Mouse (Mus musculus) ES-E14 (cell line): ENCODE measurements at regions not wholly inside any gene's neighbourhood (a gene's known extent, or its start where the extent isn't known, plus 50 kb on each side); places are given as distances from the start of the nearest gene placed in this dataset.

Source experiments
- DNase-seq: peaks from one replicate; pipeline ENCODE4 v3.0.0-alpha.2; 2013; ENCODE audit warnings: low read depth, low spot score
- H3K27ac ChIP-seq: 2 replicates; pipeline ENCODE4 v1.5.1; 2012; ENCODE audit warnings: low read depth, mild to moderate bottlenecking, low read length, moderate library complexity, mixed read lengths; ENCODE audit not compliant: poor library complexity, insufficient read depth, severe bottlenecking
- H3K36me3 ChIP-seq: 2 replicates; pipeline ENCODE4 v1.6.1; 2012; ENCODE audit warnings: mild to moderate bottlenecking, low read length, moderate library complexity, mixed read lengths; ENCODE audit not compliant: control insufficient read depth, poor library complexity, insufficient read depth, severe bottlenecking
- H3K4me1 ChIP-seq, 2 experiments: fragments of 150-350 bp in 1 of 2; sonication (generic) in 1 of 2; 2 replicates each; pipeline ENCODE4 v1.6.1; 2012; ENCODE audit warnings: low read length in 2 of 2, mild to moderate bottlenecking in 1 of 2, mixed read lengths in 1 of 2; ENCODE audit not compliant: control insufficient read depth in 2 of 2, insufficient read depth in 2 of 2, poor library complexity in 1 of 2
- H3K4me3 ChIP-seq, 2 experiments: fragments of 150-350 bp in 1 of 2; sonication (generic) in 1 of 2; 2 replicates each; pipeline ENCODE4 v1.5.1; 2012; ENCODE audit warnings: low read length in 2 of 2, low read depth in 1 of 2, mild to moderate bottlenecking in 1 of 2, mixed read lengths in 1 of 2; ENCODE audit not compliant: insufficient read depth in 1 of 2, poor library complexity in 1 of 2, severe bottlenecking in 1 of 2
- H3K9ac ChIP-seq: 2 replicates; pipeline ENCODE4 v1.6.1; 2012; ENCODE audit warnings: low read depth, mild to moderate bottlenecking, low read length, mixed read lengths; ENCODE audit not compliant: poor library complexity, insufficient read depth, severe bottlenecking
- H3K9me3 ChIP-seq: fragments of 150-350 bp; sonication (generic); 2 replicates; pipeline ENCODE4 v1.6.1; 2012; ENCODE audit warnings: low read depth, mild to moderate bottlenecking, low read length; ENCODE audit not compliant: control insufficient read depth, insufficient read depth
- CHD2 ChIP-seq: IDR thresholded peaks from 2 replicates; pipeline ENCODE4 v1.6.1; 2014; ENCODE audit warnings: mild to moderate bottlenecking, low read depth, low read length, inconsistent platforms
- HCFC1 ChIP-seq: IDR thresholded peaks from 2 replicates; pipeline ENCODE4 v1.6.1; 2012; ENCODE audit warnings: low read length, inconsistent platforms, borderline replicate concordance; ENCODE audit not compliant: insufficient read depth
- MAFK ChIP-seq: IDR thresholded peaks from 2 replicates; pipeline ENCODE4 v1.6.1; 2014; ENCODE audit warnings: mild to moderate bottlenecking, low read depth, low read length, inconsistent platforms; ENCODE audit not compliant: insufficient read depth
- ZC3H11A ChIP-seq: IDR thresholded peaks from 2 replicates; pipeline ENCODE4 v1.6.1; 2012; ENCODE audit warnings: low read depth, mild to moderate bottlenecking, inconsistent platforms, low read length, borderline replicate concordance
- ZNF384 ChIP-seq: IDR thresholded peaks from 2 replicates; pipeline ENCODE4 v1.6.1; 2012; ENCODE audit warnings: low read depth, low read length, inconsistent platforms
- in situ Hi-C, 2 experiments: fragments of 600-800 bp; cut with MboI; formaldehyde crosslinking; loops; one replicate each; pipeline ENCODE4 v1.15.1; 2025; ENCODE audit warnings: low sequenced_read_pairs in 2 of 2, inconsistent platforms in 1 of 2; ENCODE audit not compliant: unreplicated experiment in 2 of 2

DNA sequence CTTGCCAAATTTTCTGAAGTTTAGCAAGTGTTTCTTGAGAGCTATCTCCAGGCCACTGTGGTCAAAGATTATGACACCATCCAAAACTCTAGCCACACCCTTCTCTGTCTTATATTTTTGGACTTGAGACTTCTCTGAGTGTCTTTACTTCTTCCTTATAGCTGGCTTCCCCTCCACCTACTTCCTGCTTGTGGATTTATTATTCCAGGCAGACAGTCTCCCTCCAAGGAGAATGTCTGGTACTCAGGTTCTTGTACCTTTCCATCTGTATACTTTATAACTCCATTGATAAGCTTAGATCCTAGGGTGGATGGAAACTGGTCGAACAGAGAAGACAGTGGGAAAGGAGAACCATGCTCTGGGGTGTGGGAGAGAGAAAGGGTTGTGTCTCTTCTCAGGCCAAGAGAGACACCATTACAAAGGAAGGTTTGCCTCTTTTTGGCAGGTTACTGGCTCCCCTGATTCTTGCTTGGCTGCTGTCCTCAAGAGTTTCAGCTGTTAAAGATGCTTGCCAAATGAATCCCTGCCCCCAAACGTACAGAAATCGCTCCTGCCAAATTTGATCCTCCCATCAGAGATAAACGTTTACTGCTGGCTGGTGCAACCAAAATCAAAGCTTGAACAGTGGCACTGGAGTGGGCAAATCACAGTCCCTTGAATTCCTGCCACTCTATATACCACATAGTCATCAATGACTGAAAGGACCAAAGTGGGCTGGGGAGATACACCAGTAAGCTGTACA lies 125.5 kb downstream of the Rps24 start:
- TF ChIP-seq HCFC1 (no peak), MAFK (no peak)
- no peak overlapping the region for H3K27ac ChIP-seq
- no peak for DNase-seq
- H3K9ac ChIP-seq = no peak overlapping the region
- in situ Hi-C loops = no loop called here
- H3K36me3 ChIP-seq = no peaks in the 10 kb centered on the region
- no peaks in the 10 kb centered on the region for H3K4me1 ChIP-seq
- no peak overlapping the region for H3K4me3 ChIP-seq
- H3K9me3 ChIP-seq = no peaks in the 10 kb centered on the region

DNA sequence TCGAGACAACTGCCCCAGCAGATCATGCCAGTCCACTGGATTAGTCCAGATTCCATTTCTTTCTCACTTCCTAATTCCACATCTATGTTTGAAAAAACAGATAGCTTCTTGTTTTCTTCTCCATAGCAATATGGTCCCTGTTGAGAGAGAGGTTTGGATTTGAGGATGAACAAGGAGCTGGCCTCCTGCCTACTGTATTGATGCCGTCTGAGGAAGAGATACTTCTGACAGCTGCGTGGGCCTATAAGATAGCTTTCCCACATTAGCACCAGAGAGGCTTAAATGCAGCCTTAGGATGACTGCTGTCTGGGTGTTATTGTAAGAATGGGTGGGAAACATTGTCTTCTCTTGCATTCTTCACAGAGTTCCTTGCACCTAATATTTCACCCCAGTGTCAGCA lies 128.9 kb downstream of the Rps24 start:
- in situ Hi-C loops = no loop called here
- no peak for TF ChIP-seq ZC3H11A
- TF ChIP-seq CHD2 = no peak
- TF ChIP-seq MAFK = no peak
- no peak for TF ChIP-seq HCFC1
- TF ChIP-seq ZNF384 = no peak
- Histone ChIP-seq H3K4me3 (no peak overlapping the region), H3K4me1 (no peaks in the 10 kb centered on the region), H3K36me3 (no peaks in the 10 kb centered on the region), H3K9me3 (no peaks in the 10 kb centered on the region), H3K27ac (no peak overlapping the region), H3K9ac (no peak overlapping the region)
- DNase-seq = no peak

DNA sequence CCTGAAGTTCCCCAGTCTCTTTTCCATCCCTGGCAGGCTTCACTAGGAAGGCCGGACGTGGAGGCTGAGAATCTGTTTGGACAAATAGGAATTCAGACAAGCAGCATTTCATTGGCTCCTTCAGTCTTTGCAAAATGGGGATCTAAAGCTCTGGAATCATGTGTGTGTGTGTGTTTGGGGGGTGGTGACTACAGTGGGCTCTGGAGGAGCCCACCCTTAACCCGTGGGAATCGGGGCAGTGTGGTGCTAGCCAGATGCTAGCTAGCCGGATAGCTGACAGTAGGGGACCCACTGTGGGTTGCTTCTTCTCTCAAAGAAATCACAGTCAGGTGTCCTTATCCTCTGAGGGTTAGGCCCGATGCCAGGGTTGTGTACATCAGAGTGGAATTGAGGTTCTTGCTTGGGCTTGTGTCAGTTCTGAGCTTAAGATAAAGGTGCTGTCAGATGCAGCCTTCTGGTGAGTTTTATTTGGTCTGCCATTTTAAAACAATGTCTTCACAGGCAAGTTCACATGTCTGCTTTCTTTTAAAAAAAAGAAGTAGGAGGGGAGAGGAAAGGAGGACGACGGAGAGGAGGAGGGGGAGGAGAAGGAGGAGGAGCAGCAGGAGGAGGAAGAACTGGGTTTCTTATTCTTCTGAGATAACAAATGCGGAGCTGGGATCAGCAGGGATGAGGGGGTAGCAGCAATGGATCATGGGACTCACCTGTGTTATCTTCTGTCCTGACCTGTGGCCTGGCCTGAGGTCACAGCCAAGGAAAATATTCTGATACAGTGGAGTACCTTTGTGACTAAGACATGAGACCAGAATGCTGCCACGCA lies 129.6 kb downstream of the Rps24 start:
- Histone ChIP-seq H3K9ac (no peak overlapping the region), H3K4me1 (no peaks in the 10 kb centered on the region), H3K36me3 (no peaks in the 10 kb centered on the region), H3K27ac (no peak overlapping the region), H3K4me3 (no peak overlapping the region), H3K9me3 (no peaks in the 10 kb centered on the region)
- no peak for TF ChIP-seq ZC3H11A
- TF ChIP-seq CHD2 = no peak
- no peak for TF ChIP-seq MAFK
- no peak for TF ChIP-seq ZNF384
- TF ChIP-seq HCFC1 = no peak
- in situ Hi-C loops = no loop called here
- DNase-seq = no peak

DNA sequence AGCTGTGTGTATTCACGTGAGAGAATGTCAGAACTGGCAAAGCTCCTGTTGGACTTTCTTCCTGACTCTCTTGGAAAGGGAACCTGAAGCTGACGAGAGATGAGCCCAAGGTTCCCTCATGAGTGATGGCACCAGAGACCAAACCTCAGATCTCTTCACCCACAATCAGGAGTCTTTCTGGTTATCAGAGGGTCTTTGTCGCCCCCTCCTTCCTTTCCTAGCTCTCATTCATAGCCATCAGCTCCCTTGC lies 130.1 kb downstream of the Rps24 start:
- no peak overlapping the region for H3K4me3 ChIP-seq
- no peaks in the 10 kb centered on the region for H3K36me3 ChIP-seq
- no peak overlapping the region for H3K27ac ChIP-seq
- in situ Hi-C loops = no loop called here
- H3K9me3 ChIP-seq = no peaks in the 10 kb centered on the region
- no peak for TF ChIP-seq MAFK
- DNase-seq = no peak
- H3K4me1 ChIP-seq = no peaks in the 10 kb centered on the region
- H3K9ac ChIP-seq = no peak overlapping the region

DNA sequence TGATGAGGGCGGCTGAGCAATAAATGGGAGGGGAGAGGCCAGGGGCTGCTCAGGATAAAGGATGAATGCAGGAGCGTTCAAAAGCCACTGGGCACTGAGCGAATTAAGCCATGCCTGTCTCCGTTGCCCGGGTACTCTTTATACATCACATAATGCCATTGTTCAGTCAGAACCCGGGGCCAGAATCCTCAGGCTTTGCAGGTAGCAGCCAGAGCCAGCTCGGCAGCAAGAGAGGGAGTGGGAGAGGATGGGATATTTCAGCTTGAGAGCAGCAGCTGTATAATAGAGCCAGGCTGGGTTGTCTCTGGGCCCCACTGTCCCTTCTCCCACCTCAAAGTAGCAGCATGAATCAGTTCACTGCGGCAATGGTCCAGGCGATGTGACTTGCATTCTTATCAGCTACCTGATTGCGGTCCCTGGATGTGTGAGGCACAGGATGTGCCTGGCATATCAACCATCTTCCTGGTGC lies 130.5 kb downstream of the Rps24 start:
- Histone ChIP-seq H3K9ac (no peak overlapping the region), H3K27ac (no peak overlapping the region)

More for the DNA sequence above, 130.5 kb downstream of the Rps24 start:
- no peaks in the 10 kb centered on the region for H3K36me3 ChIP-seq
- H3K4me3 ChIP-seq = no peak overlapping the region
- no peaks in the 10 kb centered on the region for H3K9me3 ChIP-seq
- DNase-seq = no peak
- in situ Hi-C loops = no loop called here
- TF ChIP-seq HCFC1 (no peak), ZNF384 (no peak), ZC3H11A (no peak), MAFK (no peak), CHD2 (no peak)
- no peaks in the 10 kb centered on the region for H3K4me1 ChIP-seq
